Mouse (Mus musculus) hindbrain, postnatal 0 days (tissue): ENCODE measurements around the gene Ndufaf2. TPM values are rescaled to one million over a fixed set of nuclear protein-coding genes. Genes with fewer than 3 reads are reported as not detected.

Source experiments
- ATAC-seq: fragments of 200-750 bp; cut with Nextera tagmentation; 2 replicates; pipeline ENCODE4 v1.8.0; 2017; ENCODE audit warnings: mild to moderate bottlenecking, moderate TSS enrichment, moderate library complexity
- DNase-seq: peaks from one replicate; pipeline ENCODE4 v3.0.0-alpha.2; 2015; ENCODE audit warnings: low spot score
- H3K27ac ChIP-seq: fragments of 300-500 bp; sonication (generic); 2 replicates; pipeline ENCODE4 v1.5.1; 2014; ENCODE audit warnings: mild to moderate bottlenecking
- H3K27me3 ChIP-seq: fragments of 300-500 bp; sonication (generic); 2 replicates; pipeline ENCODE4 v1.6.1; 2014; ENCODE audit warnings: low read length, mixed read lengths; ENCODE audit not compliant: insufficient read depth
- H3K36me3 ChIP-seq: fragments of 300-500 bp; sonication (generic); 2 replicates; pipeline ENCODE4 v1.6.1; 2014; ENCODE audit warnings: low read length, mixed read lengths; ENCODE audit not compliant: insufficient read depth
- H3K4me1 ChIP-seq: fragments of 300-500 bp; sonication (generic); 2 replicates; pipeline ENCODE4 v1.6.1; 2014; ENCODE audit warnings: antibody characterized with exemption, low read length, mixed read lengths; ENCODE audit not compliant: insufficient read depth
- H3K4me2 ChIP-seq: fragments of 300-500 bp; sonication (generic); 2 replicates; pipeline ENCODE4 v1.6.1; 2014; ENCODE audit warnings: low read depth, mild to moderate bottlenecking, low read length, moderate library complexity, mixed read lengths
- H3K4me3 ChIP-seq: fragments of 300-500 bp; sonication (generic); 2 replicates; pipeline ENCODE4 v1.5.1; 2014; ENCODE audit warnings: low read length
- H3K9ac ChIP-seq: fragments of 300-500 bp; sonication (generic); replicated peaks from 2 replicates; pipeline ENCODE4 v1.6.1; 2014; ENCODE audit warnings: mild to moderate bottlenecking, low read length, moderate library complexity, mixed read lengths
- H3K9me3 ChIP-seq: fragments of 300-500 bp; sonication (generic); 2 replicates; pipeline ENCODE4 v1.6.1; 2016; ENCODE audit warnings: low read length, mixed read lengths
- CTCF ChIP-seq: IDR thresholded peaks from 2 replicates; pipeline ENCODE4 v1.5.1; 2016; ENCODE audit warnings: antibody characterized with exemption, control low read depth, low read depth
- WGBS: fragments of 180-500 bp; shearing (Covaris S2); extraction: QIAGEN DNeasy Blood & Tissue Kit; methylation state at CpG from one replicate; pipeline ENCODE4 v1.1.7; 2014; 5-methylcytosine and 5-hydroxymethylcytosine counted together
- polyA plus RNA-seq: library from polyadenylated mRNA; unstranded; fragments of >200 nt; fragmentation: Nextera tagmentation; extraction: Ambion mirVana; gene quantifications from 2 replicates; pipeline ENCODE4 v1.2.1, GENCODE M21; 2015
- total RNA-seq: library from RNA; depleted of rRNA; stranded (reverse); fragments of >200 nt; gene quantifications from 2 replicates; pipeline ENCODE4 v1.2.3, GENCODE M21; 2014; rRNA removed

The Ndufaf2 gene
- total and polyA plus RNA-seq, 2 experiments from 2014 or later = 8.2 to 74.9 TPM

- no peak for TF ChIP-seq CTCF
- H3K36me3 ChIP-seq = no peaks in the 10 kb centered on the region
- H3K27ac ChIP-seq = 0 out of 2 replicates have a peak overlapping the region, but pooled peaks have one; percentile 7
- ATAC-seq (no peak), DNase-seq (no peak)
- H3K4me1 ChIP-seq = no peaks in the 10 kb centered on the region; the same call in 1 of the 2 replicates
- H3K9me3 ChIP-seq = no peaks in the 10 kb centered on the region
- no peak overlapping the region for H3K4me3 ChIP-seq
- 28% methylated on average over 9 of the region's 9 CpGs for WGBS
- 0 out of 2 replicates have a peak overlapping the region, but pooled peaks have one; percentile 5 for H3K9ac ChIP-seq
- H3K27me3 ChIP-seq = no peaks in the 10 kb centered on the region
- H3K4me2 ChIP-seq = no peak overlapping the region
Observed at GRCm38 (mm10) chr13:107954100-107954444, 204.4 kb downstream of the Ndufaf2 start.

Other genes with a start within 250 kb of the Ndufaf2 start
- gene Smim15, start 114.2 kb downstream of the Ndufaf2 start, total RNA-seq = 26.3 and 34.6 TPM in 2 replicates
- 41.2 and 43.6 TPM in 2 replicates for gene Smim15, start 114.2 kb downstream of the Ndufaf2 start, polyA plus RNA-seq
- gene Ercc8, start 108 bp upstream of the Ndufaf2 start, total RNA-seq = 28.1 and 32.9 TPM in 2 replicates
- 26.1 and 28.3 TPM in 2 replicates for gene Ercc8, start 108 bp upstream of the Ndufaf2 start, polyA plus RNA-seq
- gene Elovl7, start 55.8 kb upstream of the Ndufaf2 start, total RNA-seq = 1.7 and 4.0 TPM in 2 replicates
- gene Elovl7, start 55.8 kb upstream of the Ndufaf2 start, polyA plus RNA-seq = 5.2 and 6.8 TPM in 2 replicates
- 1.8 and 5.0 TPM in 2 replicates for gene Depdc1b, start 157.7 kb upstream of the Ndufaf2 start, total RNA-seq
- 0.94 and 1.8 TPM in 2 replicates for gene Depdc1b, start 157.7 kb upstream of the Ndufaf2 start, polyA plus RNA-seq